Mouse (Mus musculus) olfactory bulb, adult 2 months (tissue): Measurements from ENCODE around the gene Eif2ak4.

ENCODE experiments used
- CTCF ChIP-seq: fragments of 200-500 bp; IDR thresholded peaks from 2 replicates; pipeline ENCODE4 v1.5.1; 2012; ENCODE audit warnings: low read depth, mild to moderate bottlenecking, low read length, moderate library complexity; ENCODE audit not compliant: insufficient read depth
- POLR2A ChIP-seq: fragments of 200-500 bp; IDR thresholded peaks from 2 replicates; pipeline ENCODE4 v1.6.1; 2012; ENCODE audit warnings: mild to moderate bottlenecking, low read depth, low read length, moderate library complexity; ENCODE audit not compliant: insufficient read depth

DNA sequence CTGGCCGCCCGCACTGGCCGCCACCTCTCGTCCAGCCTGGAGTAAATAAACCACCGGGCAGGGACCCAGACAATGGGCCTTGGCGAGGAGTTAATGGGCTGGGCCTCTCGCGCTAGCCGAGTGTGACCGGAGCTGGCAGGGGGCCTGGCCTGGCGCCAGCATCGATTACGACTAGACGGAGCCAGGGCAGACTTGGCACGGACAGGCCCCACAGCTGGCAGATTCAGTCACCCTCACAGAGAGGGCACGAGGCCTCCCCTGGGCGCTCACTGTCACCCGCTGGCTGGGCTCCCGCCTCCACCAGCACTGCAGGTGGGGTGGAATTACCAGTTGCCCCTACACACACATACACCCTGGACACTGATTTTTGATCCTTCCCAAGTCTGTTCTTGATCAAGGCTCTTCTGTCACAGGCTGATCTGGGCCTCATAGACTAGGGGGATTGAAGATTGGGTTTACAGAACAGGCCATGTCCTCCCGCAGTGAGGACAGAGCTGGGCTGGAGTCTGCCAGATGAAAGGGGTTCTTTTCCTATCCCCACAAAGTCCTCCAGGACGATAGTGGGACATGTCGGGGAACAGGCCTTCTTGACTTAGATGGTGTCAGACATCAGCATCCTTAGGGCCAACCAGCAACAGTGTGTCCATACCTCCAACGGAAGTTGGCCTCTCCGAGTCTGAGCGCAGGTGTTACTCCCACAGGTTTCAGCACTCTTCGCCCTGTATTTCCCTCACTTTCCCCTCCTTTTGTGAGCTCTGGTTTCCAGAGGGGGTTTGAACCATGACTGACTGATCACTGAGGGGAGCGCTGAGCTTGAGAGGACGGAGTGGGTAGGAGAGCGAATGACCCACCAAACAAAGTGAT lies 122.3 kb downstream of the Eif2ak4 start:
- TF ChIP-seq POLR2A = no peak
- no peak for TF ChIP-seq CTCF
